Mouse (Mus musculus) hindlimb bud, embryonic 11.5 days (tissue): ENCODE measurements at regions not wholly inside any gene's neighbourhood (a gene's known extent, or its start where the extent isn't known, plus 50 kb on each side); places are given as distances from the start of the nearest gene placed in this dataset.

Experiments
- DNase-seq: peaks from one replicate; pipeline ENCODE4 v3.0.0-alpha.2; 2012; ENCODE audit warnings: low read depth, low spot score; ENCODE audit errors: extremely low spot score

DNA sequence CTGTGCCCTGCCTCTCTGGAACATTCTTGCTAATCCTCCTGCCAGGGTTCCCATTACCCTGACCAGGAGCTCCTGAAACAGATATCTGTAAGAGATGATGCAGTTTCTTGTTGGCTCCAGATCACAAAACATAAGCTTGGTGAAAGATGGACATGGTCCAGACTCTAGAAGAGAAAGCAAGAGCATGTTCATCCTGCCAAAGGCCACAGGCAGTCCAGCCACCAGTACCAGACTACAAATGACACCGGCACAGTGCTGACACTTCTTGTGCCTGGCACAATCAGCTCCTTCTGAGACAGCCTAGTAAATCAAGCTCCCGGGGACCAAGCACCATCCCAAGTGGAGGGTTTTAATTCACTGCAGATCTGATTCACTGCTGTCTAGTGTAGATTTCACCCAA is 228.3 kb upstream of the Tnp1 start:
- no peak for DNase-seq

- no peak for DNase-seq
These were observed 226.6 kb upstream of the Tnp1 start for GRCm38 (mm10) chr1:73242290-73242689.

- no peak for DNase-seq
These were observed 221.2 kb upstream of the Tnp1 start for GRCm38 (mm10) chr1:73236867-73237266.

DNA sequence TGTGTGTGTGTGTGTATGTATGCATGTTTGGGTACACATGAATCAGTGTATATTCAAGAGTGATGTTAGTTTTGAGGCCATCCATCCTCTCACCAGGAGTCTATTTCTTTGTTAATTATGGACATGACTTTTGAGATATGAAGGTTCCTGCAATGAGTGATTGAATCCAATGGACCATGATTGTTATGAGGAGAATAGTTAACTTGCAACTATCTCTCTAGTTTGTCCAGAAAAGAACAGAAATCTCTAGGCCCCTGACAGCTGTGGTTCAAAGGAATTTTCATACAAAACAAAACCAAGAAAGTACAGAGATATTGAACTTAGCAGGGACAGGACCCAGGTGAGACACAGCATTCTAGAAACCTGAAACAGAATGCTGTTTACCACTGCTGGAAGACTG is 217.9 kb upstream of the Tnp1 start:
- DNase-seq: no peak

- DNase-seq: no peak
These were observed 217.3 kb upstream of the Tnp1 start for GRCm38 (mm10) chr1:73233041-73233440.

GRCm38 (mm10) chr1:73230611-73231010 is 214.9 kb upstream of the Tnp1 start:
- no peak for DNase-seq

GRCm38 (mm10) chr1:73227246-73227645 is 211.5 kb upstream of the Tnp1 start:
- DNase-seq: no peak

- DNase-seq: no peak
These were observed 206.2 kb upstream of the Tnp1 start for GRCm38 (mm10) chr1:73221863-73222262.

GRCm38 (mm10) chr1:73214305-73214946 is 198.7 kb upstream of the Tnp1 start:
- DNase-seq: no peak

- no peak for DNase-seq
These were observed 191.7 kb upstream of the Tnp1 start for GRCm38 (mm10) chr1:73207421-73207820.

GRCm38 (mm10) chr1:73205788-73206187 is 190.1 kb upstream of the Tnp1 start:
- no peak for DNase-seq

- DNase-seq: no peak
These were observed 184.4 kb upstream of the Tnp1 start for GRCm38 (mm10) chr1:73200112-73200511.

- DNase-seq: no peak
These were observed 175.1 kb upstream of the Tnp1 start for GRCm38 (mm10) chr1:73190832-73191231.

DNA sequence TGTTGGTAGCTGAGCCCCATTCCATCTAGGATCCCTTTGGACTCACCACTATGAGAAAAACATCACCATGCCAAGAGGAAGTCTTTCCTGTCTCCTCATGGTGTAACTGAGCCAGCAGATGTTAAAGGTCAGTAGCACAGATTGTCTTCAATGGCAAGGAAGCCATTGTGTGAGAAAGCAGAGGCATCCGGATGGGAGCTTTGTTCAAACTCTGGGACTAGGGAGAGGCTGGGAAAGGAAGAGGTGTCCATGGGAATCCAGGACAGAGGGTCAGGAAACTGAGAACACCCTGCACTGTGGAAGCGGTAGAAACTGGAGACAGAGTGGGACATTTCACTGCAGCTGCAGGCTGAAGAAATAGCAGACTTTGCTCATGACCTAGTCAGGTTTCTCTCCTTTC is 173.1 kb upstream of the Tnp1 start:
- DNase-seq: no peak

GRCm38 (mm10) chr1:73184477-73184876 is 168.8 kb upstream of the Tnp1 start:
- DNase-seq: no peak

DNA sequence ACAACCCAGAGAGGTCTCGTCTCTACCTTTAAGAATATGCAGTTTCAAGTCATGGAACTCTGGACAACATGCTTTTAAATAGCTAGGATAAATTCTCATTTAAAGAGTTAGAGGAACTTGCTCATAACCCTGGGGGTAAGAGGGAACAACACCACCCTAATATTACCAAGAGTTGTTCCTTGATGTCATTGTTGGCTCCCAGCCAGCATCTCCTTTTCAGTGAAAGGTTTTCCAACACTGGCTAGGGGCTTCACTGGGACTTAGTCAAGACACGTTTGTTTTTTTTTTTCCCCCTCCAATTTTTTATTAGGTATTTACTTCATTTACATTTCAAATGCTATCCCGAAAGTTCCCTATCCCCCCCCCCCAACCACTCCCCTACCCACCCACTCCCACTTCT is 163.1 kb upstream of the Tnp1 start:
- no peak for DNase-seq

DNA sequence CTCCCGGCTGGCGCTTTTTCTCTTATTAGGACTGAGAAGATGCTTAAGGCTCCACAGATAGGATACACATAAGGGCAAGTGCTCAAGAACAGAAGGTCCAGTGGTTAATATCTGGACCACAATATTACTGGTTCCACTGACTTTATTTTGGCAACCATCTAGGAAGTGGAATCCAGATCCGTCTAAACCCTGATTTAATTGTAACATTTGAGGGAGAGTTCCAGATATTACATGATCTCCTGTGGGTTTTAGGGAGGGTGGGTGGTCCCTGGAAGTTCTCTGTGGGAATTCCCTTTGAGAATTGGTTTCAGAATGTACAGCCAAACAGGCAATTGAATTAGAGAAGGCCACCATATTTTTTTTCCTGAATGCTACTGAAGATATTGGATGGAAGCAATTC is 161.4 kb upstream of the Tnp1 start:
- DNase-seq: no peak

DNA sequence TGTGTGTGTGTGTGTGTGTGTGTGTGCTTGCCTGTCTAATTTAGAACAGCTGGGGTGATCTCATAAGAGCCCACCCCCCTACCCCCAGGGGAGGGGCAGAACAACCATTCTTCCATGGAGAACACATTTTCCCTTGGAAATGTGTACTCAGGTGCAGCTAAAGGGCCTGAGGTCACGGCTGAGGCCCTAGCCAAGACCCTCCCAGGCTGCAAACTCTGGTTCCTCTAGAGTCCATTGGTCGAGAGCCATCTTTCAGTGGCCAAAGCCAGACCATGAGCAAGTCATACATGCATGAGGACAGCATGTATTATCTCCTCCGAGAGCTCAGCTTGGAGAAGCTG is 154.9 kb upstream of the Tnp1 start:
- DNase-seq: no peak

DNA sequence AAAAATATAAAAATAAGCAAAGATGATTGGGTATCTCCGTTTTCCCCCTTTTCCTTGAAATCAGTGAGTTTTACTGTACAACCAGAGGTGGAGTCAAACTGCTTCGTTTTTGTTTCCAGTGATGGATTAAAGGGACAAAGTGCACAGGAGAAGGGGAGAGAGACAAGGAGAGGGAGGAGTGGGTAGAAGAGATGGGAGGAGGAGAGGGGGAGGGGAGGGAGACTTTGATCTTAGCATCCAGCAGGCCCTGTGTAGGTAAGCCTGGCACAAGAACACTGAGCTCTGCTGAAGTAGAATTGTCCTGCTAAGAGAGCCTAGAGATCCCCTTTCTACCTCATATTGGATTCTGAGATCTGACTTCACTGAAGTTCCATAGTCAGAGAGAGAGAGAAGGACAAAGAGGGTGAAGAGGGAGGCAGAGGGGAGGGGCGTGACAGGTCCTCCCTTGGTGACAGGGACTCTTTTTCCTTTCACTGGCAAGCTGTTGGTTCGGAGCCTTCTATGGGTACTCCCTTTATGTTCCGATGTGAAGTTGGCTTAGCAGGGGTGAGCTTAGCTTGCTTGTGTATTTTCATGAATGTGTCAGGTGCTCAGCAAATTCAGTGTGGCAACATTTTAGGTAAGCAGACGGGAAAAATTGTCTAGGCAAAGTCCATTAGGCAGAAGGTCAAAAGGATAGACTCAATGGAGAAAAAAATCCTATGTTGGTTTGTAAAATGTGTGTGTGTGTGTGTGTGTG is 154.4 kb upstream of the Tnp1 start:
- DNase-seq: no peak

- no peak for DNase-seq
These were observed 153.6 kb upstream of the Tnp1 start for GRCm38 (mm10) chr1:73169077-73169869.

- DNase-seq: no peak
These were observed 144.5 kb upstream of the Tnp1 start for GRCm38 (mm10) chr1:73160199-73160598.

- no peak for DNase-seq
These were observed 143.8 kb upstream of the Tnp1 start for GRCm38 (mm10) chr1:73159405-73159976.
